Mouse (Mus musculus) heart, postnatal 0 days (tissue): ENCODE measurements around the gene Slc41a1. TPM values are rescaled to one million over a fixed set of nuclear protein-coding genes. Genes with fewer than 3 reads are reported as not detected.
A peak's percentile ranks its signal among the peaks of the same experiment; 100 is the strongest.

ENCODE experiments used
- ATAC-seq: fragments of 200-750 bp; cut with Nextera tagmentation; 2 replicates; pipeline ENCODE4 v1.8.0; 2017; ENCODE audit warnings: low read depth, moderate number of reproducible peaks, moderate library complexity; ENCODE audit not compliant: insufficient read depth
- DNase-seq: peaks from one replicate; pipeline ENCODE4 v3.0.0-alpha.2; 2016; ENCODE audit warnings: low spot score
- H3K27ac ChIP-seq: fragments of 300-500 bp; sonication (generic); 2 replicates; pipeline ENCODE4 v1.5.1; 2014; ENCODE audit warnings: low read depth, mild to moderate bottlenecking
- H3K27me3 ChIP-seq: fragments of 300-500 bp; sonication (generic); 2 replicates; pipeline ENCODE4 v1.6.1; 2014; ENCODE audit warnings: low read length, mixed read lengths; ENCODE audit not compliant: control insufficient read depth, insufficient read depth
- H3K36me3 ChIP-seq: fragments of 300-500 bp; sonication (generic); replicated peaks from 2 replicates; pipeline ENCODE4 v1.6.1; 2014; ENCODE audit warnings: low read length, mixed read lengths; ENCODE audit not compliant: control insufficient read depth, insufficient read depth
- H3K4me1 ChIP-seq: fragments of 300-500 bp; sonication (generic); 2 replicates; pipeline ENCODE4 v1.6.1; 2014; ENCODE audit warnings: antibody characterized with exemption; ENCODE audit not compliant: control insufficient read depth, insufficient read depth
- H3K4me2 ChIP-seq: fragments of 300-500 bp; sonication (generic); 2 replicates; pipeline ENCODE4 v1.6.1; 2014; ENCODE audit warnings: low read depth, mild to moderate bottlenecking, low read length, moderate library complexity
- H3K4me3 ChIP-seq: fragments of 300-500 bp; sonication (generic); 2 replicates; pipeline ENCODE4 v1.5.1; 2014; ENCODE audit warnings: low read depth, low read length
- H3K9ac ChIP-seq: fragments of 300-500 bp; sonication (generic); replicated peaks from 2 replicates; pipeline ENCODE4 v1.6.1; 2014; ENCODE audit warnings: low read depth, low read length, mixed read lengths
- H3K9me3 ChIP-seq: fragments of 300-500 bp; sonication (generic); replicated peaks from 2 replicates; pipeline ENCODE4 v1.6.1; 2016; ENCODE audit warnings: low read length; ENCODE audit not compliant: control insufficient read depth
- CTCF ChIP-seq: IDR thresholded peaks from 2 replicates; pipeline ENCODE4 v1.5.1; 2016; ENCODE audit warnings: antibody characterized with exemption, control low read depth, low read depth
- EP300 ChIP-seq: IDR thresholded peaks from 2 replicates; pipeline ENCODE4 v1.6.1; 2016; ENCODE audit warnings: antibody characterized with exemption, low read depth
- WGBS: fragments of 180-500 bp; shearing (Covaris S2); extraction: QIAGEN DNeasy Blood & Tissue Kit; methylation state at CpG from one replicate; pipeline ENCODE4 v1.1.7; 2014; 5-methylcytosine and 5-hydroxymethylcytosine counted together
- polyA plus RNA-seq: library from polyadenylated mRNA; unstranded; fragments of >200 nt; fragmentation: Nextera tagmentation; extraction: Ambion mirVana; gene quantifications from 2 replicates; pipeline ENCODE4 v1.2.1, GENCODE M21; 2015
- total RNA-seq: library from RNA; depleted of rRNA; stranded (reverse); fragments of >200 nt; gene quantifications from 2 replicates; pipeline ENCODE4 v1.2.3, GENCODE M21; 2014; ENCODE audit warnings: low replicate concordance

The Slc41a1 gene
- total and polyA plus RNA-seq, 2 experiments from 2014 or later = 10.3 to 29.7 TPM

- WGBS = 70% methylated on average over 5 of the region's 5 CpGs
- H3K36me3 ChIP-seq = peaks cover 58% of the 10 kb centered on the region
- DNase-seq (peak; percentile 58), ATAC-seq (no peak; the same call in 1 of the 2 replicates)
- H3K9ac ChIP-seq = no peak overlapping the region
- H3K27me3 ChIP-seq = no peaks in the 10 kb centered on the region
- H3K4me3 ChIP-seq = no peak overlapping the region
- H3K9me3 ChIP-seq = no peaks in the 10 kb centered on the region
- H3K4me2 ChIP-seq = no peak overlapping the region
- TF ChIP-seq EP300 (no peak), CTCF (peak; percentile 68)
- no peak overlapping the region for H3K27ac ChIP-seq
- peaks cover 10% of the 10 kb centered on the region for H3K4me1 ChIP-seq
Observed at GRCm38 (mm10) chr1:131846255-131846654, 19.0 kb downstream of the Slc41a1 start.

GRCm38 (mm10) chr1:131861811-131862210, 34.5 kb downstream of the Slc41a1 start:
- WGBS = 58% methylated on average over 4 of the region's 4 CpGs
- no peak overlapping the region for H3K27ac ChIP-seq

GRCm38 (mm10) chr1:131865596-131865995, 38.3 kb downstream of the Slc41a1 start:
- H3K27me3 ChIP-seq = no peaks in the 10 kb centered on the region
- H3K27ac ChIP-seq = no peak overlapping the region
- no peaks in the 10 kb centered on the region; the same call in 1 of the 2 replicates for H3K4me1 ChIP-seq
- no peak overlapping the region for H3K9ac ChIP-seq
- no peak overlapping the region for H3K4me3 ChIP-seq
- no peak for ATAC-seq
- WGBS = 77% methylated on average over 5 of the region's 5 CpGs
- DNase-seq = no peak
- H3K36me3 ChIP-seq = 0 out of 2 replicates have a peak, but pooled peaks cover 6% of the 10 kb centered on the region
- TF ChIP-seq CTCF = no peak
- TF ChIP-seq EP300 = no peak
- H3K4me2 ChIP-seq = no peak overlapping the region
- no peaks in the 10 kb centered on the region for H3K9me3 ChIP-seq

More at GRCm38 (mm10) chr1:131861811-131862210, 34.5 kb downstream of the Slc41a1 start:
- Histone ChIP-seq H3K36me3 (no peaks in the 10 kb centered on the region), H3K9ac (no peak overlapping the region), H3K27me3 (no peaks in the 10 kb centered on the region), H3K4me1 (no peaks in the 10 kb centered on the region), H3K4me3 (no peak overlapping the region), H3K9me3 (no peaks in the 10 kb centered on the region), H3K4me2 (no peak overlapping the region)
- no peak for TF ChIP-seq EP300
- no peak for DNase-seq
- ATAC-seq = no peak

GRCm38 (mm10) chr1:131866304-131866999, 39.2 kb downstream of the Slc41a1 start:
- Histone ChIP-seq H3K4me3 (peak overlapping the region; percentile 91; the same call in 1 of the 2 replicates), H3K4me1 (no peaks in the 10 kb centered on the region; the same call in 1 of the 2 replicates), H3K9ac (no peak overlapping the region), H3K27ac (no peak overlapping the region), H3K9me3 (no peaks in the 10 kb centered on the region), H3K27me3 (no peaks in the 10 kb centered on the region), H3K4me2 (no peak overlapping the region), H3K36me3 (0 out of 2 replicates have a peak, but pooled peaks cover 10% of the 10 kb centered on the region)
- ATAC-seq (no peak), DNase-seq (no peak)
- 75% methylated on average over 6 of the region's 6 CpGs for WGBS
- TF ChIP-seq CTCF = no peak
- no peak for TF ChIP-seq EP300

- TF ChIP-seq EP300 (no peak), CTCF (peak; percentile 74)
- Histone ChIP-seq H3K9me3 (no peaks in the 10 kb centered on the region), H3K4me3 (peak within 1 kb of the TSS; percentile 91), H3K4me2 (peak within 1 kb of the TSS; percentile 97), H3K4me1 (no peaks in the 10 kb centered on the region; the same call in 1 of the 2 replicates), H3K9ac (peak within 1 kb of the TSS; percentile 76), H3K27me3 (no peaks in the 10 kb centered on the region), H3K27ac (peak within 1 kb of the TSS; percentile 39), H3K36me3 (peaks cover 15% of the 10 kb centered on the region; the same call in 1 of the 2 replicates)
- DNase-seq = peak; percentile 97
- ATAC-seq = peak; percentile 98
- under 1% methylated on average over 46 of the region's 46 CpGs for WGBS
Observed at GRCm38 (mm10) chr1:131867093-131867945, 40.0 kb downstream of the Slc41a1 start, which contains the start of gene Rab29. Gene Rab29, plus strand, starts transcription at chr1:131867224.
